Mouse (Mus musculus): Measurements from ENCODE around the gene Gm17174.
"Not testable (repeated sequence)": the region's sequence is repeated elsewhere in the genome, so short reads cannot be mapped to it uniquely, and the experiment has no call there.

The Gm17174 gene

DNA sequence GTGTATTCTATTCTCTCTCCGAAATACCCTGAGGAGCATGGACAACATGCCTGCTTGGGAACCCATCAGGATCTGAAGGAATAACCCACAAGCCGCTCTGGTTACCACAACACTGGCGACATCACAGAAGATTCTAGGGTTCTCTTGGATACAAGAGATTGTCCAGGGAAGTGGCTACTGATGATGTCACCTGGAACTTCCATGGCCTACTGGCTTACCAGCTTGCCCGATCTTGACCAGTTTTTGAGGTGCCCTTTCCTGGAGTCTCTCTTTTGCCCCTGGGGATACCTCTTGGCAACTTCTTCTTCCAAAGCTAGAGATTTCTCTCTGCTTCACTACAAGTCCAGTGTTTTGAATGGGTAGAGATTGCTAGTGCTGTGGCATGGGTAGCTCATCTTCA, at the start of gene Gm17174:
Gene Gm17174 (minus strand): TSS at position 101 of the 400 bp plus-strand sequence.
- in situ Hi-C loops (cut with MboI; ENCODE audit: low pct_unique_long_range_greater_than_20kb in 1 of 2, low sequenced_read_pairs in 2 of 2, unreplicated experiment in 1 of 2), result not testable (repeated sequence)

DNA sequence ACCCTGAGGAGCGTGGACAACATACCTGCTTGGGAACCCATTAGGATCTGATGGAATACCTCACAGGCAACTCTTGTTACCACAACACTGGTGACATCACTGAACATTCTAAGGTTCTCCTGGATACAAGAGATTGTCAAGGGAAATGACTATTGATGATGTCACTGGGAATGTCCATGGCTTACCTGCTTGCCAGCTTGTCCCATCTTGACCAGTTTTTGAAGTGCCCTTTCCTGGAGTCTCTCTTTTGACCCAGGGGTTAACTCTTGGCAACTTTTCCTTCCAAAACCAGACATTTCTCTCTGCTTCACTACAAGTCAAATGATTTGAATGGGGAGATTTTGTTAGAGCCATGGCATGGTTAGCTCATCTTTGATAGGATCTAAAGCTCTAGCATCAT, 43.6 kb upstream of the Gm17174 start, which contains the start of gene Gm4181:
Gene Gm4181 (minus strand): TSS at position 101 of the 400 bp plus-strand sequence.
- in situ Hi-C loops (cut with MboI; ENCODE audit: low pct_unique_long_range_greater_than_20kb in 1 of 2, low sequenced_read_pairs in 2 of 2, unreplicated experiment in 1 of 2), result not testable (repeated sequence)

DNA sequence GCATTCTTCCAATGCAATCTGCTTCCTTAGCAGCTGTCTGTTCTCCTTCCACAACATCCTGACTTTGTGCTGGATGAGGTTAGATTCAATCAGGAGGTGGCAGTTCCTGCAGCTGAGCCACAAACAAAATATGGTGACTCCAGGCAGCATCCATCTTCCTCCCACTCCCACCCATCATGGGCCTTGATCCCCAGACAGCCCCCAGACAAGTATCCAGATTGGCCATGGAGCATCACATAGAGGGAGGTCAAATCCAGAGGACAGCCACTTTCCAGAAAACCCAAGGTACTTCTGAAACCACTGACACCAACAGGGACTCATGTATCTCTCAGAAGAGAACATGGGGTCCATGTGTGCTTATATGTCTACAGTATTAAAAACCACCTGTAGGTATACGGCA, 40.5 kb upstream of the Gm17174 start:
- in situ Hi-C loops (cut with MboI; ENCODE audit: low pct_unique_long_range_greater_than_20kb in 1 of 2, low sequenced_read_pairs in 2 of 2, unreplicated experiment in 1 of 2), result not testable (repeated sequence)

DNA sequence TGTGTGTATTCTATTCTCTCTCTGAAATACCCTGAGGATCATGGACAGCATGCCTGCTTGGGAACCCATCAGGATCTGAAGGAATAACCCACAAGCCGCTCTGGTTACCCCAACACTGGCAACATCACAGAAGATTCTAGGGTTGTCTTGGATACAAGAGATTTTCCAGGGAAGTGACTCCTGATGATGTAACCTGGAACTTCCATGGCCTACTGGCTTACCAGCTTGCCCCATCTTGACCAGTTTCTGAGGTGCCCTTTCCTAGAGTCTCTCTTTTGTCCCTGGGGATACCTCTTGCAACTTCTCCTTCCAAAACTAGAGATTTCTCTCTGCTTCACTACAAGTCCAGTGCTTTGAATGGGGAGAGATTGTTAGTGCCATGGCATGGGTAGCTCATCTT, 19.3 kb upstream of the Gm17174 start, which contains the start of gene Gm17078:
Gene Gm17078 (minus strand): TSS at position 101 of the 400 bp plus-strand sequence.
- in situ Hi-C loops (cut with MboI; ENCODE audit: low pct_unique_long_range_greater_than_20kb in 1 of 2, low sequenced_read_pairs in 2 of 2, unreplicated experiment in 1 of 2), result no loop called here

GRCm38 (mm10) chr14:51573963-51574362, 18.0 kb downstream of the Gm17174 start, which contains the start of gene Gm17175:
Gene Gm17175, minus strand, starts transcription at chr14:51574063.
- in situ Hi-C loops (cut with MboI; ENCODE audit: low pct_unique_long_range_greater_than_20kb in 1 of 2, low sequenced_read_pairs in 2 of 2, unreplicated experiment in 1 of 2), result loop anchor here in 1 of 2 experiments (25.0 kb wide), 1 partner anchor 88 kb away; no protein-coding TSS in a partner anchor

DNA sequence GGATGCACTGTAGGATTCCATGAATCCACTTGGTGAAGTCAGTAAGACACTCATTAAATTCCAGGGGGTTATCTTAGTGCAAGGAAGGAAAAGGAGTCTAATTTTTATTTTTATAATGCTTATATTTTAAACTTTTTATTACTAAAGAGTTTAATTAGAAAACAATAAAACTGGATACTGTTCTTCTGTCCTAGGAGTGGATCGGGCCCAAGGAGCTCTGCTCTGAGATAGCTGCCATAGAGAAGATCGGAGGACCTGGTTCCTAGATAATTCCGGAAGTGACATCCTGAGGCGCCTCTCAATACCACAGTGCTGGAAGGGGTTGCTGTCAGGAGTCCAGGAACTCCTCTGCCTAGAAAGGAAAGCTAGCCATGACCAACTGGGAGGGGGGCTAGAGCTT, 39.4 kb downstream of the Gm17174 start, which contains the start of gene Gm5622:
Gene Gm5622 (plus strand): TSS at position 301 of the 400 bp plus-strand sequence.
- in situ Hi-C loops (cut with MboI; ENCODE audit: low pct_unique_long_range_greater_than_20kb in 1 of 2, low sequenced_read_pairs in 2 of 2, unreplicated experiment in 1 of 2), result loop anchor here in 1 of 2 experiments (25.0 kb wide), 1 partner anchor 110 kb away; no protein-coding TSS in a partner anchor

Measured in mouse embryonic stem cell (cell line).